Mouse (Mus musculus) layer of hippocampus, adult 2 months (tissue): Measurements from ENCODE around the gene Npcd. TPM values are rescaled to one million over a fixed set of nuclear protein-coding genes. Genes with fewer than 3 reads are reported as not detected.

Experiments
- DNase-seq, 2 experiments: peaks; one replicate each; pipeline ENCODE4 v3.0.0; 2022; ENCODE audit warnings: low spot score in 2 of 2
- H3K27ac ChIP-seq: fragments of 200-600 bp; 2 replicates; pipeline ENCODE4 v1.8.1; 2022
- H3K4me3 ChIP-seq: fragments of 200-600 bp; 2 replicates; pipeline ENCODE4 v1.8.1; 2022; ENCODE audit warnings: mild to moderate bottlenecking
- CTCF ChIP-seq: fragments of 200-600 bp; conservative IDR thresholded peaks from 2 replicates; pipeline ENCODE4 v1.8.1; 2022; ENCODE audit warnings: antibody characterized with exemption, mild to moderate bottlenecking, moderate library complexity
- total RNA-seq, 2 experiments: library from RNA; stranded (reverse); gene quantifications; 2 replicates each; pipeline ENCODE4 v1.2.3; 2021

Npcd gene
- total RNA-seq, 2 experiments from 2014 or later: 11.9 to 22.4 TPM

DNA sequence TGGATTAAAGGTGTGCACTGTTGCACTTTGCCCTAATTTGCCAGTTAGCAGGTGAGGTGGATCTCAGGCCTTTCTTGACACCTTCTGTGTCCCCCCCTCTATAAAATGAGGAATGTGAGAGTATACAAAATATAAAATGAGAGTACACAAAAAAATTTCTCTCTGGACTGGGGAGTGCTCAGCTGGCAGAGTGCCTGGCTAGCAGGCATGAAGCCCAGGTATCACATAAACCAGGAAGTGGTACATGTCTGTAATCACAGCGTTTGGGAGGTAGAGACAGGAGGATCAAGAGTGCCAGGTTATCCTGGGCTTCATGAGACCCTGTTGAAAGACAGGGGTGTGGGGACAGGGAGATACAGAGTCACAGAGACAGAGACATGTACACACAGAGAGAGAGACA is 27.0 kb downstream of the Npcd start:
- no peak for TF ChIP-seq CTCF
- DNase-seq: no peak

GRCm38 (mm10) chr15:79805246-79805645 is 28.8 kb downstream of the Npcd start:
- DNase-seq: no peak
- no peak for TF ChIP-seq CTCF
- Histone ChIP-seq H3K4me3 (no peak overlapping the region; the same call in 1 of the 2 replicates), H3K27ac (no peak overlapping the region)

More for the DNA sequence above, 27.0 kb downstream of the Npcd start:
- Histone ChIP-seq H3K4me3 (no peak overlapping the region), H3K27ac (no peak overlapping the region)

DNA sequence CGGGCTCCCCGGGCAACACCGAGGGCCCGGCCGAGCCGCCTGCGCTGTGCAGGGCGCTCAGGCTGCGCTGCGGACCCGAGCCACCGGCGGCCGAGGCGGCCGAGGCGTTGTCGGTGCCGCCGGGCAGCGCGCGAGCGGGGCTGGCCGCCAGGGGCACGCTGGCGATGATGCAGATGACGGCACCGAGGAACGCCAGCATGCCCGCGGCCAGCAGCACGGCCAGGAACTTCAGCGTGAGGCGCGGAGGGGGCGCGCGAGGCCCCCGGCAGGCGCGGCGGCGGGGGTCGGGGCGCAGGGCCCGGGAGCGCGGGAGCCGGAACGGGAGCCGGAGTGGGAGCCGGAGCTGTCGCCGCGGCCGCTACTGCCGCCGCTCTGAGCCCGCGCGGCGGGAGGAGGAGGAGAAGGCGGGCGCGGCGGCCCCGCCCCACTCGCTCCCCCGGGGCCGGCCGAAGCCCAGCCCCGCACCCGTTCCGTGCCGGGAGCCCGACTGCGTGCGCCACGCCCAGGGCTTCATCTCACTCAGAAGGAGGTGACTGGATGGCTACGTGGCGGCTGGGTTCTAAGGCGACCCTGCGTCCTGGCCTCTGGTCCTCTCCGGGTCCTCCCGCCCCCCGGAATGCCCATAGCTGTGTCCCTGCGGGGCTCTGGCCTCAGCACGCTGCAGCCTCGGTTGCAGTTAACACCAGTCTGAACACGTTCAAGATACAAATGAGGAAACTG is 29.5 kb downstream of the Npcd start, which contains the start of gene Nptxr:
Gene Nptxr (minus strand): TSS at position 415 of the 720 bp plus-strand sequence.
- no peak; the same call in 1 of the 2 replicates for TF ChIP-seq CTCF
- H3K4me3 ChIP-seq: peak within 1 kb of the TSS; percentile 60
- peak within 1 kb of the TSS; percentile 93 for H3K27ac ChIP-seq
- peak in 1 of 2 experiments; percentile 70 for DNase-seq

GRCm38 (mm10) chr15:79803533-79804351 is 30.3 kb downstream of the Npcd start:
- peak; percentile 34; the same call in 1 of the 2 replicates for TF ChIP-seq CTCF
- H3K27ac ChIP-seq: peak overlapping the region; percentile 93
- peak overlapping the region; percentile 60 for H3K4me3 ChIP-seq
- DNase-seq: peak in 1 of 2 experiments; percentile 20

GRCm38 (mm10) chr15:79802304-79802703 is 31.7 kb downstream of the Npcd start:
- TF ChIP-seq CTCF: no peak
- Histone ChIP-seq H3K4me3 (peak overlapping the region; percentile 60), H3K27ac (peak overlapping the region; percentile 79)
- DNase-seq: peak in 1 of 2 experiments; percentile 28

DNA sequence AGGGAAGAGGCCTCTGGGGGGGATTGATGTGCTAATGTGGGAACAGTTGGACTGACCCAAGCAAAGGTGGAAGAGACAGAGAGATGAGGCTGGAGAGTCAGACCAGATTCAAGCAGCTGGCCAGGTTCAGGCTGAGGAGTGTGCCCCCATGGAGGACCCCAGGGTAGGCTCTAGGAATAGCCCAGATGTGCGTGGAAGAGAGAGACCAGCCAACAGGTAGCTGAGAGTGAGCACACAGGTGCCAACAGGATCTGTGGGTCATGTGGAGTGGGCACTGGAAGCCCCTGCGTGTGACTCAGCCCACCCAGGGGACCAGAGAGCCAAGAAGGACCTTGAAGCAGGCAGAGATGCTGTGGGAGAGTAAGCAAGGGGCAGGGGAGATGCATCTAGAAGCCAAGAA is 32.4 kb downstream of the Npcd start:
- no peak for DNase-seq
- Histone ChIP-seq H3K4me3 (peak overlapping the region; percentile 60), H3K27ac (peak overlapping the region; percentile 79)
- TF ChIP-seq CTCF: no peak

- no peak for DNase-seq
- H3K27ac ChIP-seq: peak overlapping the region; percentile 79
- peak overlapping the region; percentile 44 for H3K4me3 ChIP-seq
- no peak for TF ChIP-seq CTCF
Measured at GRCm38 (mm10) chr15:79800701-79801100, 33.3 kb downstream of the Npcd start.

- no peak for TF ChIP-seq CTCF
- DNase-seq: no peak
- Histone ChIP-seq H3K4me3 (peak overlapping the region; percentile 15; the same call in 1 of the 2 replicates), H3K27ac (peak overlapping the region; percentile 86)
Measured at GRCm38 (mm10) chr15:79798591-79798990, 35.4 kb downstream of the Npcd start.

DNA sequence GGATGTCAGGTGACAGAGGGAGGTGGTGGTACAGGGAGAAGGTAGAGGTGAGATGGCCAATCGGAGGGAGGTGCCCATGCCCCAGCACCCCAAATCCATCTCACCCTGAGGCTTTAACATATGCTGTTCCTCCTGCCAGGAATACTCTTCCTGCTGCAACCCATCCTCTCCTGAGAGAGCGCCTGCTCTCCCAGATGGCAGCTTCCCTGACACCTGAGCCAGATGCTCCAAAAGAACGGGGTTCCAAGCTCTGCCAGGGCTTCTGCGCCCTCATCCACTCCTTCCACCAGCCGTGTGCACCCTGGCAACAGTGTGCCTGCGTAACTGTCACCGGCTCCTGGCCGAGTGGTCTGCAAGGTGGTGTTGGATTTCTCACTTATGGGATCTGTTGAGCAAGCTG is 36.4 kb downstream of the Npcd start:
- Histone ChIP-seq H3K4me3 (peak overlapping the region; percentile 17; the same call in 1 of the 2 replicates), H3K27ac (peak overlapping the region; percentile 86)
- DNase-seq: no peak
- no peak for TF ChIP-seq CTCF

GRCm38 (mm10) chr15:79797096-79797495 is 36.9 kb downstream of the Npcd start:
- TF ChIP-seq CTCF: no peak

GRCm38 (mm10) chr15:79796256-79796655 is 37.8 kb downstream of the Npcd start:
- no peak overlapping the region for H3K4me3 ChIP-seq
- DNase-seq: peak; percentile 78 to 85
- H3K27ac ChIP-seq: peak overlapping the region; percentile 86
- no peak for TF ChIP-seq CTCF

More at GRCm38 (mm10) chr15:79797096-79797495, 36.9 kb downstream of the Npcd start:
- Histone ChIP-seq H3K27ac (peak overlapping the region; percentile 86), H3K4me3 (no peak overlapping the region; the same call in 1 of the 2 replicates)
- no peak for DNase-seq

DNA sequence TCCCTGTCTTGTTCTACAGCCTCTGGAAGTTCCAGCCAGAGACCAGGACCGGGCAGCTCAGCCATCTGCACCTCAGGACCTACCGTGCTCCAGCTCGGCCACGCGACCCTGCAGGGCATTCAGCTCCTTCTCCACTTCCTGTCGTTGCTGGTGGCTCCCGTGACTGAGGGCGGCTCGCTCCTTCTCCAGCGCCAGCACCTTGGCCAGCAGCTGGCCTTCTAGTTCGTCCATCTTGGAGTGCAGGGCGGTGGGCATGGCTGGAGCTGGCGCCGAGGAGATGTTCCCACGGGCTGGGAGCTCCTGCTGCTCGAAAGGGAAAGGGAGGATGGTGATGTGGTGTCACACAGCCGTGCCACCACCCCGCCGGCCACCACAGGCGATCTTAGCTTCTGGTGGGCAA is 39.9 kb downstream of the Npcd start:
- no peak for DNase-seq
- H3K4me3 ChIP-seq: no peak overlapping the region
- TF ChIP-seq CTCF: no peak
- peak overlapping the region; percentile 86 for H3K27ac ChIP-seq

DNA sequence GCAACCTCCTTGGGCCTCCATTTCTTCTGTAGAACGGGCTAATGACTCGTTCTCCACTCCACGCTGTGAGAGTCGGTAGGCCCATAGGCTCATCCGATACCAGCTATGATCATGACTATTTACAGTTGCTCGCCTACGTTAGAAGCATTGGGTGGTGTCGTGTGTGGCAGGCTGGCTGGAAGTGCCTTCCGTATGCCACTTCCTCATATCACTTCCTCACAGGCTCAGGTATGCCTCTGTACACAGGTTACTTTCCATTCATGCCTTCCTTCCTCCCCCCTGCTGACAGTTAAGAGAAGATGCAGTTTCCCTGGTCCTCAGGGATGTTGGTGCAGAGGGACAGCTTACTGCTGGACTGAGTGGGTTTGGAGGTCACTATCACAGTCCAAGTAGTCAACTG is 41.0 kb downstream of the Npcd start:
- no peak for DNase-seq
- H3K27ac ChIP-seq: peak overlapping the region; percentile 86
- no peak overlapping the region for H3K4me3 ChIP-seq
- TF ChIP-seq CTCF: peak; percentile 8; the same call in 1 of the 2 replicates
